Mouse (Mus musculus) ES-Bruce4 (cell line): Measurements from ENCODE around the gene Olfr1471.

ENCODE experiments used
- CTCF ChIP-seq: IDR thresholded peaks from one replicate; pipeline ENCODE4 v1.8.1; 2011; ENCODE audit warnings: low read depth, low read length
- EP300 ChIP-seq: IDR thresholded peaks from 2 replicates; pipeline ENCODE4 v1.6.1; 2011; ENCODE audit warnings: low read depth, low read length; ENCODE audit not compliant: insufficient read depth

GRCm38 (mm10) chr19:13480096-13480495 is 36.9 kb downstream of the Olfr1471 start, which contains the start of gene Olfr1475:
- TF ChIP-seq EP300, result no peak
- TF ChIP-seq CTCF, result no peak
